Mouse (Mus musculus): ENCODE data around the gene Shisa2. TPM values are rescaled to one million over a fixed set of nuclear protein-coding genes. Genes with fewer than 3 reads are reported as not detected.

Gene Shisa2
- polyA plus RNA-seq, 1 experiment from 2014 or later = 55.5 TPM

GRCm38 (mm10) chr14:59656591-59656990 is 31.5 kb downstream of the Shisa2 start:
- Histone ChIP-seq H3K27ac (ENCODE audit: low read depth, low read length) (no peak overlapping the region), H3K36me3 (ENCODE audit: control insufficient read depth, insufficient read depth, low read length) (no peaks in the 10 kb centered on the region), H3K9me3 (ENCODE audit: control insufficient read depth, low read length) (no peaks in the 10 kb centered on the region), H3K4me1 (replicated peaks; ENCODE audit: control insufficient read depth, insufficient read depth, low read length) (no peaks in the 10 kb centered on the region), H3K4me3 (ENCODE audit: low read depth, low read length) (no peak overlapping the region), H3K9ac (ENCODE audit: low read length) (no peak overlapping the region), H3K27me3 (ENCODE audit: control insufficient read depth, insufficient read depth, low read length) (no peaks in the 10 kb centered on the region), H3K4me2 (ENCODE audit: low read depth, low read length, severe bottlenecking) (no peak overlapping the region)
- ATAC-seq (replicated peaks; ENCODE audit: low FRiP score) (no peak), DNase-seq (ENCODE audit: low spot score) (no peak)
- WGBS = 83% methylated on average over 6 of the region's 6 CpGs

GRCm38 (mm10) chr14:59657098-59657497 is 32.0 kb downstream of the Shisa2 start:
- Histone ChIP-seq H3K27ac (ENCODE audit: low read depth, low read length) (no peak overlapping the region), H3K9me3 (ENCODE audit: control insufficient read depth, low read length) (no peaks in the 10 kb centered on the region), H3K36me3 (ENCODE audit: control insufficient read depth, insufficient read depth, low read length) (no peaks in the 10 kb centered on the region), H3K4me2 (ENCODE audit: low read depth, low read length, severe bottlenecking) (no peak overlapping the region), H3K4me1 (replicated peaks; ENCODE audit: control insufficient read depth, insufficient read depth, low read length) (no peaks in the 10 kb centered on the region), H3K27me3 (ENCODE audit: control insufficient read depth, insufficient read depth, low read length) (no peaks in the 10 kb centered on the region), H3K9ac (ENCODE audit: low read length) (no peak overlapping the region), H3K4me3 (ENCODE audit: low read depth, low read length) (no peak overlapping the region)
- DNase-seq (ENCODE audit: low spot score) = no peak
- 96% methylated on average over 1 of the region's 1 CpGs for WGBS
- no peak for ATAC-seq (replicated peaks; ENCODE audit: low FRiP score)

- Histone ChIP-seq H3K4me3 (ENCODE audit: low read depth, low read length) (no peak overlapping the region), H3K27ac (ENCODE audit: low read depth, low read length) (no peak overlapping the region; the same call in 1 of the 2 replicates), H3K27me3 (ENCODE audit: control insufficient read depth, insufficient read depth, low read length) (no peaks in the 10 kb centered on the region), H3K4me2 (ENCODE audit: low read depth, low read length, severe bottlenecking) (no peak overlapping the region), H3K9me3 (ENCODE audit: control insufficient read depth, low read length) (no peaks in the 10 kb centered on the region), H3K36me3 (ENCODE audit: control insufficient read depth, insufficient read depth, low read length) (no peaks in the 10 kb centered on the region), H3K4me1 (replicated peaks; ENCODE audit: control insufficient read depth, insufficient read depth, low read length) (peaks cover 7% of the 10 kb centered on the region), H3K9ac (ENCODE audit: low read length) (no peak overlapping the region; the same call in 1 of the 2 replicates)
- WGBS = 50% methylated on average over 6 of the region's 6 CpGs
- ATAC-seq (replicated peaks; ENCODE audit: low FRiP score) = peak; percentile 63; the same call in 1 of the 2 replicates
- DNase-seq (ENCODE audit: low spot score) = peak; percentile 59
Observed at GRCm38 (mm10) chr14:59672893-59673515, 47.9 kb downstream of the Shisa2 start.

- ATAC-seq (replicated peaks; ENCODE audit: low FRiP score) (no peak), DNase-seq (ENCODE audit: low spot score) (no peak)
- no peaks in the 10 kb centered on the region for H3K9me3 ChIP-seq (ENCODE audit: control insufficient read depth, low read length)
- H3K27ac ChIP-seq (ENCODE audit: low read depth, low read length) = no peak overlapping the region
- 42% methylated on average over 8 of the region's 8 CpGs for WGBS
- H3K9ac ChIP-seq (ENCODE audit: low read length) = no peak overlapping the region
- no peak overlapping the region for H3K4me3 ChIP-seq (ENCODE audit: low read depth, low read length)
- no peaks in the 10 kb centered on the region for H3K27me3 ChIP-seq (ENCODE audit: control insufficient read depth, insufficient read depth, low read length)
- H3K36me3 ChIP-seq (ENCODE audit: control insufficient read depth, insufficient read depth, low read length) = no peaks in the 10 kb centered on the region
- no peak overlapping the region for H3K4me2 ChIP-seq (ENCODE audit: low read depth, low read length, severe bottlenecking)
- peaks cover 7% of the 10 kb centered on the region for H3K4me1 ChIP-seq (replicated peaks; ENCODE audit: control insufficient read depth, insufficient read depth, low read length)
Observed at GRCm38 (mm10) chr14:59674556-59674955, 49.4 kb downstream of the Shisa2 start.

- no peak overlapping the region for H3K9ac ChIP-seq (ENCODE audit: low read length)
- H3K9me3 ChIP-seq (ENCODE audit: control insufficient read depth, low read length) = no peaks in the 10 kb centered on the region
- ATAC-seq (replicated peaks; ENCODE audit: low FRiP score) (no peak), DNase-seq (ENCODE audit: low spot score) (no peak)
- H3K4me1 ChIP-seq (replicated peaks; ENCODE audit: control insufficient read depth, insufficient read depth, low read length) = peaks cover 7% of the 10 kb centered on the region
- 88% methylated on average over 4 of the region's 4 CpGs for WGBS
- H3K36me3 ChIP-seq (ENCODE audit: control insufficient read depth, insufficient read depth, low read length) = no peaks in the 10 kb centered on the region
- H3K27ac ChIP-seq (ENCODE audit: low read depth, low read length) = no peak overlapping the region
- H3K27me3 ChIP-seq (ENCODE audit: control insufficient read depth, insufficient read depth, low read length) = no peaks in the 10 kb centered on the region
- no peak overlapping the region for H3K4me2 ChIP-seq (ENCODE audit: low read depth, low read length, severe bottlenecking)
- no peak overlapping the region for H3K4me3 ChIP-seq (ENCODE audit: low read depth, low read length)
Observed at GRCm38 (mm10) chr14:59675330-59675729, 50.2 kb downstream of the Shisa2 start.

GRCm38 (mm10) chr14:59677598-59678003 is 52.5 kb downstream of the Shisa2 start:
- DNase-seq (ENCODE audit: low spot score) = no peak
- WGBS = 73% methylated on average over 7 of the region's 7 CpGs

More at GRCm38 (mm10) chr14:59677598-59678003, 52.5 kb downstream of the Shisa2 start:
- H3K9ac ChIP-seq (ENCODE audit: low read length) = no peak overlapping the region
- no peak overlapping the region for H3K27ac ChIP-seq (ENCODE audit: low read depth, low read length)
- H3K27me3 ChIP-seq (ENCODE audit: control insufficient read depth, insufficient read depth, low read length) = no peaks in the 10 kb centered on the region
- ATAC-seq (replicated peaks; ENCODE audit: low FRiP score) = no peak
- H3K4me3 ChIP-seq (ENCODE audit: low read depth, low read length) = no peak overlapping the region
- H3K4me2 ChIP-seq (ENCODE audit: low read depth, low read length, severe bottlenecking) = no peak overlapping the region
- H3K4me1 ChIP-seq (replicated peaks; ENCODE audit: control insufficient read depth, insufficient read depth, low read length) = peaks cover 7% of the 10 kb centered on the region
- H3K36me3 ChIP-seq (ENCODE audit: control insufficient read depth, insufficient read depth, low read length) = no peaks in the 10 kb centered on the region
- no peaks in the 10 kb centered on the region for H3K9me3 ChIP-seq (ENCODE audit: control insufficient read depth, low read length)

Other genes with a start within 250 kb of the Shisa2 start
- gene Phf11c, start 229.9 kb upstream of the Shisa2 start, polyA plus RNA-seq (2014; fragmentation: Nextera tagmentation; extraction: Ambion mirVana) = 0.67 and 0.76 TPM in 2 replicates
- 12.5 and 12.7 TPM in 2 replicates for gene Setdb2, start 184.4 kb upstream of the Shisa2 start, polyA plus RNA-seq (2014; fragmentation: Nextera tagmentation; extraction: Ambion mirVana)
- 43.4 and 47.7 TPM in 2 replicates for gene Cab39l, start 184.3 kb upstream of the Shisa2 start, polyA plus RNA-seq (2014; fragmentation: Nextera tagmentation; extraction: Ambion mirVana)
- 25.6 and 26.2 TPM in 2 replicates for gene Cdadc1, start 27.3 kb upstream of the Shisa2 start, polyA plus RNA-seq (2014; fragmentation: Nextera tagmentation; extraction: Ambion mirVana)

Measured in forebrain, embryonic 11.5 days (tissue).